Mouse (Mus musculus): ENCODE data around the gene Naxd. TPM values are rescaled to one million over a fixed set of nuclear protein-coding genes. Genes with fewer than 3 reads are reported as not detected.
"Not testable (repeated sequence)": the region's sequence is repeated elsewhere in the genome, so short reads cannot be mapped to it uniquely, and the experiment has no call there.

The Naxd gene
- polyA plus RNA-seq, 1 experiment from 2014 or later: 152 TPM

GRCm38 (mm10) chr8:11551497-11551896, 54.2 kb downstream of the Naxd start:
- not testable (repeated sequence) for H3K36me3 ChIP-seq (ENCODE audit: poor library complexity, severe bottlenecking); ATAC-seq; H3K27me3 ChIP-seq; H3K4me3 ChIP-seq; H3K9ac ChIP-seq; H3K27ac ChIP-seq; H3K9me3 ChIP-seq (replicated peaks); H3K4me2 ChIP-seq
- WGBS: 82% methylated on average over 4 of the region's 4 CpGs
- H3K4me1 ChIP-seq: peaks cover 26% of the 10 kb centered on the region

DNA sequence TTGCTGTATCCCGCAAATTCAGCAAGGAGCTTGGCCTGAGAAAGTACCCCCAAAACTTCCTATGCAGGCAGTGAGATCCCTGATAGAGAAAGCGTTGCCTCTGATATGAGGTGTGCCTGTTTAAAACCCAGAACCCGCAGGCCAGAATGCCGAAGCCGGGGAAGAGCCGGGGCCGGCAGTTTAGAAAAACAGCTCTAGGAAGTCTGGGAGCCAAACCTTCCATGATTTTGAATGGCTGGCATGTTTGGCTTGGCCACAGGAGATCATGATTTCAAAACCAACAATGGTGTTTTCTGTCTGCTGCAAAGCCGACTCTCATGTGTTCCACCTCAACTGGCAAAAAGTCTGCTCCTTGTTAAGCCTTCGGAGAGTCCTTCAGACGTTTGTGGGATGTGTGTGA, 55.1 kb downstream of the Naxd start:
- Histone ChIP-seq H3K4me3 (no peak overlapping the region), H3K4me1 (peaks cover 26% of the 10 kb centered on the region), H3K27me3 (no peaks in the 10 kb centered on the region), H3K9ac (no peak overlapping the region), H3K9me3 (replicated peaks) (no peaks in the 10 kb centered on the region), H3K4me2 (no peak overlapping the region), H3K27ac (no peak overlapping the region), H3K36me3 (ENCODE audit: poor library complexity, severe bottlenecking) (0 out of 2 replicates have a peak, but pooled peaks cover 3% of the 10 kb centered on the region)
- ATAC-seq: no peak
- WGBS: 89% methylated on average over 10 of the region's 10 CpGs

GRCm38 (mm10) chr8:11554799-11555719, 57.8 kb downstream of the Naxd start, which contains the start of gene Ing1:
TSS of gene Ing1 (plus strand) at chr8:11555571.
- Histone ChIP-seq H3K9ac (peak within 1 kb of the TSS; percentile 96), H3K27me3 (no peaks in the 10 kb centered on the region), H3K4me1 (peaks cover 33% of the 10 kb centered on the region), H3K36me3 (ENCODE audit: poor library complexity, severe bottlenecking) (no peaks in the 10 kb centered on the region), H3K9me3 (replicated peaks) (no peaks in the 10 kb centered on the region), H3K27ac (peak within 1 kb of the TSS; percentile 99), H3K4me2 (peak within 1 kb of the TSS; percentile 76), H3K4me3 (peak within 1 kb of the TSS; percentile 92)
- ATAC-seq: peak; percentile 85
- WGBS: under 1% methylated on average over 52 of the region's 52 CpGs

DNA sequence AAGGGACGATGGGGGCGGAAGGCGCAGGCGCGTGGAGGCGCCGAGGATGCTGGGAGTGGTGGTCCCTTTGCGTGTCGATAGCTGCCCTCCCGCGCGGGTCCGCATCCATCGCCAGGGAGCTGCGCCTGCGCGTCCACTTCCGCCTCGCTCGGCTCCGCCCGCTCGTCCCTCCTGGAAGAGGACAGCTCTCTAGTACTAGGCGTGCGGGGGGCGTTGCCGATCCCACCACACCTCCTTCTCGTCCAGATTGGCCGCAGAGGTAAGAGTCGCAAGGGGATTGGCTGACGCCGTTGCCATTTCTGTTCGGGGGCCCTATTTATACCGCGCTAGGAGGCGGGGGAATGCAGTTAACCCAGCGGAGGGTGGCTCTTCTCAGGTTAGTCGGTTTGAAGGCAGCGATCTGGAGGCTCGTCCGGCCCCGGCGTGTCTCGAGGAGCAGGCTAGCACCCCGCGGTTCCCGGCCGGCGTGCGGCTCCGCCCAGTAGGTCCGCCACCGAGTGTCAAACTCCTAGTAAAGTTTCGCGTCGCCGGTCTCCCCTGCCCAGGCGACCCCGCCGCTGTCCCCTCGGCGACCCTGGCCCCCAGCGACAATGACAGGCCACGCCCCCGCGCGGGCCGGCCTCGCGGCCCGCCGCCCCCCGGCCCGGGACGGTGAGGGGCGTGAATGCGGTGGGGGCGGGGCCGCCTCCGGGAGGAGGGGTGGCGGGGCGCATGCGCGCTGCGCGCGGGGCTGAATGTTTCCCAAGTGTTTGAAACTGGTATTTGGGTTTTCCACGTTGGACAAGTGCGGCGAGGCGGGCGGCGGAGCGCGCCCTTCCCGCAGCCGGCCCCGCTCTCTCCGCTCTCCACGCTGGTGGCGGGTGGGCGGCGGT, 58.6 kb downstream of the Naxd start:
- under 1% methylated on average over 86 of the region's 103 CpGs for WGBS
- Histone ChIP-seq H3K36me3 (ENCODE audit: poor library complexity, severe bottlenecking) (0 out of 2 replicates have a peak, but pooled peaks cover 2% of the 10 kb centered on the region), H3K4me2 (peak overlapping the region; percentile 76), H3K9ac (peak overlapping the region; percentile 96), H3K4me1 (peaks cover 28% of the 10 kb centered on the region), H3K9me3 (replicated peaks) (no peaks in the 10 kb centered on the region), H3K4me3 (peak overlapping the region; percentile 92), H3K27me3 (no peaks in the 10 kb centered on the region), H3K27ac (peak overlapping the region; percentile 99)
- ATAC-seq: peak; percentile 89

- Histone ChIP-seq H3K9me3 (replicated peaks) (no peaks in the 10 kb centered on the region), H3K4me3 (peak overlapping the region; percentile 92), H3K9ac (peak overlapping the region; percentile 96), H3K27ac (peak overlapping the region; percentile 99), H3K27me3 (no peaks in the 10 kb centered on the region), H3K4me2 (peak overlapping the region; percentile 76), H3K36me3 (ENCODE audit: poor library complexity, severe bottlenecking) (peaks cover 11% of the 10 kb centered on the region), H3K4me1 (peaks cover 27% of the 10 kb centered on the region)
- WGBS: under 1% methylated on average over 53 of the region's 85 CpGs
- ATAC-seq: no peak
Observed at GRCm38 (mm10) chr8:11556691-11557423, 59.6 kb downstream of the Naxd start.

- peak overlapping the region; percentile 96 for H3K9ac ChIP-seq
- peak overlapping the region; percentile 92 for H3K4me3 ChIP-seq
- H3K36me3 ChIP-seq (ENCODE audit: poor library complexity, severe bottlenecking): peaks cover 16% of the 10 kb centered on the region
- H3K9me3 ChIP-seq (replicated peaks): no peaks in the 10 kb centered on the region
- H3K27ac ChIP-seq: peak overlapping the region; percentile 99
- peak overlapping the region; percentile 76 for H3K4me2 ChIP-seq
- no peaks in the 10 kb centered on the region for H3K27me3 ChIP-seq
- under 1% methylated on average over 32 of the region's 32 CpGs for WGBS
- peaks cover 27% of the 10 kb centered on the region for H3K4me1 ChIP-seq
- ATAC-seq: no peak
Observed at GRCm38 (mm10) chr8:11557424-11557767, 60.1 kb downstream of the Naxd start.

- under 1% methylated on average over 66 of the region's 67 CpGs for WGBS
- no peaks in the 10 kb centered on the region for H3K9me3 ChIP-seq (replicated peaks)
- H3K9ac ChIP-seq: peak overlapping the region; percentile 96
- H3K27me3 ChIP-seq: no peaks in the 10 kb centered on the region
- peak overlapping the region; percentile 99 for H3K27ac ChIP-seq
- H3K4me1 ChIP-seq: peaks cover 27% of the 10 kb centered on the region
- peak overlapping the region; percentile 76 for H3K4me2 ChIP-seq
- H3K36me3 ChIP-seq (ENCODE audit: poor library complexity, severe bottlenecking): peaks cover 18% of the 10 kb centered on the region
- peak; percentile 74 for ATAC-seq
- peak overlapping the region; percentile 92 for H3K4me3 ChIP-seq
Observed at GRCm38 (mm10) chr8:11557768-11558629, 60.7 kb downstream of the Naxd start.

GRCm38 (mm10) chr8:11559511-11559910, 62.2 kb downstream of the Naxd start:
- no peaks in the 10 kb centered on the region for H3K9me3 ChIP-seq (replicated peaks)
- H3K9ac ChIP-seq: no peak overlapping the region
- H3K4me3 ChIP-seq: 0 out of 2 replicates have a peak overlapping the region, but pooled peaks have one; percentile 8
- H3K4me1 ChIP-seq: peaks cover 16% of the 10 kb centered on the region
- H3K36me3 ChIP-seq (ENCODE audit: poor library complexity, severe bottlenecking): peaks cover 34% of the 10 kb centered on the region
- no peak overlapping the region for H3K27ac ChIP-seq
- H3K4me2 ChIP-seq: peak overlapping the region; percentile 76; the same call in 1 of the 2 replicates
- no peak for ATAC-seq
- 90% methylated on average over 3 of the region's 3 CpGs for WGBS
- no peaks in the 10 kb centered on the region for H3K27me3 ChIP-seq

DNA sequence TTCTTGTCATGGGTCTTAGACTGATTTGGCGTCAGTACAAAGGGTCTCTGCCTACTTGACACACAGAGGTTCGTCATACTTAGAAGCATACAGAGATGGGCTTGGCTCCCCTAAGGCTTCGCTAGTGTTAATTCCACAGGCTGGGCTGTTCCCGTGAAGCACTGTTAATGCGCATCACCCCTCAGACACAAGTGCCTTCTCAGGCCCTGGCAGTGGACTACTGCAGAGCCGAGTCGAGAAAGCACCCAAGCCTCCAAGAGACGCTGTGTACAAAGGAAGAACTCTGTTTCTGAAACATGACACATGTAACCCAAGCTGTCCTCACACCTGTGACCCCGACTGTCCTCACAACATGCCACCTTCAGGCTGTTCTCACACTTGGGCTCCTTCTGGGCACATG, 62.9 kb downstream of the Naxd start:
- WGBS: 83% methylated on average over 9 of the region's 9 CpGs
- Histone ChIP-seq H3K4me3 (no peak overlapping the region), H3K27me3 (no peaks in the 10 kb centered on the region), H3K9ac (no peak overlapping the region), H3K27ac (no peak overlapping the region), H3K9me3 (replicated peaks) (no peaks in the 10 kb centered on the region), H3K4me1 (peaks cover 13% of the 10 kb centered on the region), H3K4me2 (no peak overlapping the region), H3K36me3 (ENCODE audit: poor library complexity, severe bottlenecking) (peaks cover 41% of the 10 kb centered on the region)
- ATAC-seq: no peak

GRCm38 (mm10) chr8:11564236-11564635, 66.9 kb downstream of the Naxd start:
- 89% methylated on average over 5 of the region's 5 CpGs for WGBS
- H3K9ac ChIP-seq: no peak overlapping the region
- peaks cover 5% of the 10 kb centered on the region for H3K4me1 ChIP-seq
- no peak overlapping the region for H3K4me2 ChIP-seq
- peaks cover 74% of the 10 kb centered on the region for H3K36me3 ChIP-seq (ENCODE audit: poor library complexity, severe bottlenecking)
- H3K27me3 ChIP-seq: no peaks in the 10 kb centered on the region
- no peak for ATAC-seq
- H3K27ac ChIP-seq: no peak overlapping the region
- no peak overlapping the region for H3K4me3 ChIP-seq
- H3K9me3 ChIP-seq (replicated peaks): no peaks in the 10 kb centered on the region
